Mouse (Mus musculus) layer of hippocampus, postnatal 14 days (tissue): ENCODE measurements around the gene Rasa2. TPM values are rescaled to one million over a fixed set of nuclear protein-coding genes. Genes with fewer than 3 reads are reported as not detected.
A peak's percentile ranks its signal among the peaks of the same experiment; 100 is the strongest.
"Not testable (repeated sequence)": the region's sequence is repeated elsewhere in the genome, so short reads cannot be mapped to it uniquely, and the experiment has no call there.

Experiments used
- DNase-seq, 2 experiments: peaks; one replicate each; pipeline ENCODE4 v3.0.0; 2021 to 2022; ENCODE audit warnings: low spot score in 2 of 2, mixed read lengths in 1 of 2
- long read RNA-seq, 2 experiments: library from polyadenylated mRNA; stranded (forward); transcript quantifications; one replicate each; pipeline ENCODE4 v2.0.0; 2021
- total RNA-seq, 2 experiments: library from RNA; stranded (reverse); gene quantifications; 2 replicates each; pipeline ENCODE4 v1.2.3; 2021

Rasa2 gene
- 10 to 100 TPM; 27.6 to 28.6 TPM for total RNA-seq
- long read RNA-seq, experiment 1, full-length matches to known transcripts: 5 of 8 reads
- long read RNA-seq, experiment 1, partial matches to known transcripts: 0 of 8 reads
- long read RNA-seq, experiment 1, other reads (novel, unspliced or antisense): 3 of 8 reads
- long read RNA-seq, experiment 2, full-length matches to known transcripts: 6 of 13 reads
- long read RNA-seq, experiment 2, partial matches to known transcripts: 1 of 13 reads
- long read RNA-seq, experiment 2, other reads (novel, unspliced or antisense): 6 of 13 reads

DNA sequence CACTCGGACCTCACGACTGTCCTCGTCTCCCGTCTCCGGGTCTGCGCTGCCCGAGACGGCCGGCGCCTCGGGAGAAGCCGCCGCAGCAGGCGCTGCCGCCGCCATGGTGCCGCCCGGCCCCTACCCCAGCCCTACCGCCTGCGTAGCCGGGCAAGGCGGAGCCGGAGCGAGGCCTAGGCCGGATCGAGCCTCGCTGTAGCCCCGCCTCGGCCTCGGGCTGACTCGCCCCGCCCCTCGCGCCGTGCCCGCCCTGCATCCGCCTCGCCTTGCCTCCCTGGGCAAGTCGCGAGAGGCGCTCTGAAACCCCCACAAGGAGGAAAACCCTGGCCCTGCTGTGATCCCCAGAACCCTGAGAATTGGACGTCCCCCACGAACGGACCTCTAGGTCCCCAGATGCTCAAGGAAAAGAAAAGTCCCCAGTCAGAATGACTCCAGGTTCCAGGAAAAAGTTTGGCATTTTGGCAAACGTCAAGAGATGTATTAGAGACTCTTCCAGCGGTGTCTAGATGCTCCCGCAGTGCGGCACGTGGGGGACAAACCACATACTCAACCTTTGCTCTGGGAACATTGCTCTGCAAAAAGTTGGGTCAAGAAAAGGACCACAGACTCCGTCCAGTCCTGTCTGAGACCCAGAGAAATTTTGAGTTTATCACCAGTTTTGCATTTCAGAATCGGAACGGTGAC lies at the start of gene Rasa2:
Rasa2 (minus strand) TSS at position 229 of the 684 bp plus-strand sequence.
- peak; percentile 82 to 88 for DNase-seq

DNA sequence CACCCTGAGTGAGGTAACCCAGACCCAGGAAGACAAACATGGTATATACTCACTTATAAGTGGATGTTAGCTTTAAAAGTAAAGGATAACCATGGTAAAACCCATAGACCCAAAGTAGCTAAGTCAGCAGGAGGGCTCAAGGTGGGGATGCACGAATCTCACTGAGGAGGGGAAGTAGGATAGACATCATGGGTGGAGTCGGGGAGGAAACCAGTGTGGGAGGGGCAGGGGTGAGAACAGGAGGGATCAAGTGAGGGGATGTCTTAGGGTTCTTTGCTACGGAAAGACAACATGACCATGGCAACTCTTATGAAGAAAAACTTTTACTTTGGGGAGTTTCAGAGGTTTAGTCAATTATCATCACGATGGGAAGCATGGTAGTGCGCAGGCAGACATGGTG lies 47.2 kb upstream of the Rasa2 start:
- no peak for DNase-seq

DNA sequence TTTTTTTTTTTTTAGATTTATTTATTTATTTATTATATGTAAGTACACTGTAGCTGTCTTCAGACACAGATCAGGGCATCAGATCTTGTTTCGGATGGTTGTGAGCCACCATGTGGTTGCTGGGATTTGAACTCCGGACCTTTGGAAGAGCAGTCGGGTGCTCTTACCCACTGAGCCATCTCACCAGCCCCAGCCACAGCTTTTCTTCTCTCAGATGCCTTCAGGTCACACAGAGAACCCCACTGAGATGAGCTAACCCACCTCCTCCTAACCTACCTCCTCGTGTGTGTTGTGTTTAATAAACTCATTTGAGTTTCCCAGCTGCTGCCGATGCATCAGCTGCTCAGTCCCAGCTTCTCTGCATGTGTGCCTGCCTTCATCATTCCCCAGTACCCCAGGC lies 46.3 kb upstream of the Rasa2 start:
- not testable (repeated sequence) for DNase-seq

DNA sequence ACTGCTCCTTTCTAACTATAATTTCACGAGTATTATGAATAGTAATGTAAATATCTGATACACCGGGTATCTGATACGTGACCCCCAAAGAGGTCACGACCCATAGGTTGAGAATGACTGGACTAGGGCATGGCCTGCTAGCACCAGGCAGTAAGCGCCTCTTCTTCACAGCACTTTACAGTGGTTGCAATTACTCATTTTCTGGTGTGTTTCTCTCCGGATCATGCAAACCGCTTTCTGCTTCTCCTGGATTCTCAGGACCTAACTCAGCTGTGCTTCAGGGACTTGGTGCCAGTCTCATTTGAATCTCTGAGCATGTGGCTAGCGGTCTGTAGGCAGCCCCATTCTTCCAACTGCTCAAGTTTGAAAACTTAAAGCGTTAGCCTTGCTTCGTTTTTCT lies 45.3 kb upstream of the Rasa2 start:
- DNase-seq: no peak

DNA sequence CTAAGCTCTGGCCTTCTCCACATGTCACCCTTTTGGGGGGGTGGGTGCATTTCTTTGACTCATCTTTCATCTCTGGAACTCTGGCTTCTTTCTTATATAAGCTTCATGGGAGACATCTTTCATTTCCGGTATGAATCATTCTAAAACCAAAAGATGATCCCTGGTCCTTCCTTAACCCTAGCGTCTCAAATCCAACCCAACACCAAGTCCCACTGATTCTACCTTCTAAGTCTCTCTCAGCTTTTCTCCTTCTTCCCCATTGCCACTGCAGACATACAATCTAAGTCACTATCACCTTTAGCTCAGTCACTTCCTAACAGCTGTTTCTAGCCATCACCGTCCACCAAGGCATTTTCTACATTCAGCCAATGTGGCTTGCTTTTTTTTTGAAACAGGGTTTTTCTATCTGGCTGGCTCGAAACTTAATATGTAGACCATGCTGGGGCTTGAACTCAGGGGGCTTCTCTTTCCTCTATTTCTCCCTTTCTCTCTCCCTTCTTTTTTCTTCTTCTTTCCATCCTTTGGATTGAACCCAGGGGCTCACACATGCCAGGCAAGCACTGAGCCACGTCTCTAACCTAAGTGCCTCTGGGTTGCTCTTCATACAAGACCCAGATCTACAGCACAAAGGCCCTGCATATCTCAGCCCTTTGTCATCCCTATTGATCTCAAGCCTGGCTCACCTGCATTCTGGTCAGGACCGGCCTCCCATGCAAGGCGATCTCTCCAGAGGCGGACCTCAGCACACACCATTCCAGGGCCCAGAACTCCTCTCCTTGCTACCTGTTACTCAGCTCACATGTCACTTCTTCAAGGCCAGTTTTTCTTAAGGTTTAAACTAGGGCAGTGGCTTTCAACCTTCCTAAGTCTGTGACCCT lies 44.6 kb upstream of the Rasa2 start:
- no peak for DNase-seq

DNA sequence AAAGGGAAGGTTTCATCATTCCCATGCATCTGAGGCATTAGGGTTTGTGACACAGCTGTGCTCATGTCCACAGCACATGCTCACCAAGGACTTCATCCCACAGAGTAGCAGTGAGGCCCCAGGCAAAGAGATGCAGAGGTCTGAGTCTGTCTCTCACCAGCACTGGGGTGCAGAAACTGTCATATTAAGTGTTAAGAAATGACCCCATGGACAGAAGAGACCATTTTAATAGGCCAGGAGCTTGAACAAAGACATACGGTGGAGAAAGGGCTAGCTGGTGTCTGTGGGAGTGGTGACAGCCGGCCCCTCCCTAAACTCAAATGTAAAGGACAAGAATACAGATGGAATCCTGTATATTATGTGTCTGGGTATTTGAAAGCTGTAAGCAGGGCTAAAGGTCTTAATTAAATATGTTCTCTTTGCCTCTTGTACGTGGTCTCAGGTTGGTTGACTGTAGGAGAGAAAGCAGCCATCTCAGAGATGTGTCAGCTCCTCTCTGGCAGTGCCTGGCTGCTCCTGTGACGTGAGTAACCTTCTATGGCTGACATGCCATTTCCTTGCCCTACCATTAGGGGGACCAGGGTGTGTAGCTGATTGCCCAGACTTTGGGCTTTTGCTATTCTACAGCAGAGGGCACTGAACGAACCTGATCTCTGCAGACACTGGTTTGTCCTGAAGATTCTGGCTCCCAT lies 43.8 kb upstream of the Rasa2 start:
- no peak for DNase-seq

DNA sequence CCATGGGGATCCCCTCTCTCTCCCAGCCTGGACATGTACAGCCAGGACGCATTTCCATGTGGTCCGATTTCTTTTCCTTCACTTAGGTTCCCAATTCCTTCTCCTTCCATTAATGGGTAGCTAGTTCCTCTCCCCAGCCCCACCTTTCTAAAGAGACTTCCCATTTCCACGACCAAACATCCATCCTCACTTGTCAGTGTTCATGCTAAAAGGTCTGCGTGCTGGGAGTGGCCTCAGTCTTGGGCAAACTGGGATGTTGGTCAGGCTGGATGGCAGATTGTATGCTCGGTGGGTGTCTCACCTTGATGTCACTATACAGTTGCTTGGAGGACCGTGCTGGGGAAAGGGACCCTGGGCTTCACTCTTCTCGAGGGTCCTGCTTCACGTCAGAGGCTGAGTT lies 42.9 kb upstream of the Rasa2 start:
- DNase-seq: no peak

DNA sequence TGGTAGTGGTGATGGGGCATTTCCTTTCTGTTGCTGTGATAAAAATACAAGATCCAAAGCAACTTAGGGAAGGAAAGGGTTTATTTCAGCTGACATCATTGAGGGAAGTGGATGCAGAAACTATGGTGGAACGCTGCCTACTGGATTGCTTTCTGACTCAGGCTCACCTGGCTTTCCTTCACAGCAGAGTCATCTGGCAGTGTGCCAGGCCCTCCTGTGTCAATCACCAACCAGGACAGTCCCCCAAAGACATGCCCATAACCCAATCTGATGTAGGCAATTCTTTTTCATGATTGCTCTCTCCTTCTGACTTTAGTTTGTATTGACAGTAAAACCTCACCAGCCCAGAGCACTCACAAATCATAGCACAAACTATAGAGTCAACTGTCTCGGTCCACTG lies 41.0 kb upstream of the Rasa2 start:
- no peak for DNase-seq

DNA sequence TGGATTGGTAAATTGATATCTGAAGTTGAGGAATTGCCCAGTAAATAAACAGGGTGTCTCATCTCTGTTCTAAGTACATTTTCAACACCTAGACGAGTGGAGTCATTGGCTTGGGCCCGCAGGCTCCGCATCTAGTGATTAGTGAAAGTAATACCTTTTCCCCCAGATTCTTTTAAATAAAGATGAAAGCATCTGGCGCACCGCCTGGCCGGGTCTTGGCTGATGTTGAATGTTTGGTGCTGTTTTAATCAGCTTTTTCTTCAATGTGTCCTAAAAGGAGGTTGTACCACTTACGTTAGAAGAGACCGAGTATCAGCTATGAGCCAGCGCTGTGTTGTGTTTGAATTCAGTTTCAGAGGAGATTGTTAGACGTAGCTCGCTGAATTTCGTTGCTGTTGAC lies 39.8 kb upstream of the Rasa2 start:
- peak in 1 of 2 experiments; percentile 61 for DNase-seq

DNA sequence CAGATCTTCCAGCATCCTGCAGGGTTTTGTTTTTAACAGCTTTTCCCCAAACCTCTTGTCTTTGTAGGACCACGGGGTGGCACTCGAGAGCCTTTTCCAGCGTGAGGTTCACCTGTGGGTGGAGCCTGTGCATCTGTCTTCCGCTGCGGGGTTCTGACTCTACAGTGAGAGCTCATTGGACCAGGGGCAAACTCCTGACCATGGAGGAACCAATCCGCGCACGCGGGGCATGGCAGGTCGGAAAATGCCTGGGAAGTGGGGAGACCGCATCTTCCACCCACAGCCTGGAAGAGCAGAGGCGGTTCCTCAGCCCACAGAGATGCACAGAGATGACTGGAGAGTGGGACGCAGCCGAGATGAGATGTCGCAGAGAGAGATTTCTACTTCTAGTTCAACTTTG lies 38.5 kb upstream of the Rasa2 start:
- peak; percentile 92 to 97 for DNase-seq

DNA sequence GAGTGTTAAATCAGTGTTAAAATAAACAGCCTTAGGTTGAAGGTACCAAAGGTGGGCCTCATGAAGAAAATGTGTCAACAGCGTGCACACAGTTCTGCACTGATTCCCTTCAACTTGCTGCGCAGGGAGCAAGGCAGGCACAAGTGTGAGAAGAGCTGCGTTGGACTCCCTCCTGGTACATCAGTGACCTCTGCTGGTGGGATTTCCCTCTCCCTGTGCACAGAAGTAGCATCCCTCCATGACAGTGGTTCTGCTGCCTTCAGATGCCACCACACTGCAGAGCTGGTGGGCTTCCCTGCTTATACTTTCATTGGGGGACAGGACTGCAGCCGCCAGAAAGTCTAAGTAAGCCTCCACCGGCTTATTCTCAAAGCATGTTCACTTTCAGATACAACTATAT lies 37.2 kb upstream of the Rasa2 start:
- DNase-seq: peak; percentile 74 to 78

DNA sequence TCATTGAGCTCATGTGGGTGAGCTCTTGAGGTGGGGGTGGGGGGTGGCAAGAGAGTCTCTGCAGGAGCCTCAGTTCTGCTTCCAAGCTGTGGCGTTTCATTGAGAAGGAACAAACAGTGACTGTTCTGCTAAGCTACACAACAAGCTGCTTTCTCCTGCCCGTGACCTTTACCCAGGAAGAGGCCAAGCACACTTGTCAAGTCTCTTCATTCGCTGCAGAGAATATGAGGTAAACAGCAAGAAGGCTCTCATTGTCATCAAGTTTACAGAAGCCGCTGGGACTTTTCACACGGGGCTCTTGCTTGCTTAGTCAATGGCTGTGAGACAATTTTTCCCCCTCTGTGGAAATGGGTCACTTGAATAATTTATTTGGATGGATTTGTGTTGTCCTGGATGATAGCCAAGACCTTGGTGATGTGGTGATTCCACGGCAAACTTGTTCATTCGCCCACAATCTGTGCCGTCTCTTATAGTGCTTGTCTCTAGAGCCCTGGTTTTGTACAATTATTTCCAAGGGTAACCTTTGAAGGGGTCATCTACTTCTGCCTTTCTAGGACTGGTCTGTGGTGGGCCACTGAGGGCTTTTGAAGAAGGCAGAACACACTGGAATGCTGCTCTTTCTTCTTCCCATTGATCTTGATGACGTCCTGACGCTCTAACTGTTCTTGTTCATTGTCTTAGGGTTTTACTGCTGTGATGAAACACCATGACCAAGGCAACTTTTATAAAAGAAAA lies 29.3 kb upstream of the Rasa2 start:
- DNase-seq: peak in 1 of 2 experiments; percentile 72

DNA sequence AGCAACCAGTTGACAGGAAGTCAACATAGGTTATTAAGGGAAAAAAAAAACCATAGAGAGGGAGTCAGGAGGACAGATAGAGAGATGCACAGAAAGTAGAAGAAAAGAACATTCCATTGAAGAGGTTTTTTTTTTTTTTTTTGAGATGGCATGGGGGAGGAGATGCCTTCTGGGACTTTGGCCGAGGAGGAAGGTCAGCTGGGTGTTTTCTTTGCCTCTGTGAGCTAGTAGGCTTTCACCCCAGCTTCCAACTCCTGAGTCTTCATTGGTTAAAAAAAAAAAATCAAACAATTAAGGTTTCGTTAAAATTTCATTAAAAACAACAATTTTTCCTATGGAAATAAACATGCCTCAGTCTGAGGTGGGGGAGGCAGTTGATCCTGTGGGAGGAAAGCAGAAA lies 28.4 kb upstream of the Rasa2 start:
- no peak for DNase-seq

DNA sequence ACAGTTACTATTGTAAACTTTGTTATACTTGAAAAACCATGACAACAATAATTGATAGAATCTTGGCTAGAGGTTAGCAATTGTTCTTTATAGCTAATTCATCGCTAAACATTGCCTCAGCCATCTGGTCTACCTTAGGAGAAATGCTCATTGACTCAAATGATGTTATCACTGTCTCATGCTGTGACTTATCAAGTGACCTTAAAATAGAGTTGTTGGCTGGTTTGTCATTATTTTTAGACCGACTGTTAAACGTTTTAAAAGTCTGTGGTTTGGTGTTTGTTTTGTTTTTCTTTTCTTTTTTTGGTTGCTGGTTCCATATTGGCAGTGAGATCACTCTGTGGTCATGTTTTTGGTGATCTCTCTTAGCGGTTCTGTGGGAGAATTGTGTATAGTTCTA lies 22.1 kb upstream of the Rasa2 start:
- DNase-seq: no peak

DNA sequence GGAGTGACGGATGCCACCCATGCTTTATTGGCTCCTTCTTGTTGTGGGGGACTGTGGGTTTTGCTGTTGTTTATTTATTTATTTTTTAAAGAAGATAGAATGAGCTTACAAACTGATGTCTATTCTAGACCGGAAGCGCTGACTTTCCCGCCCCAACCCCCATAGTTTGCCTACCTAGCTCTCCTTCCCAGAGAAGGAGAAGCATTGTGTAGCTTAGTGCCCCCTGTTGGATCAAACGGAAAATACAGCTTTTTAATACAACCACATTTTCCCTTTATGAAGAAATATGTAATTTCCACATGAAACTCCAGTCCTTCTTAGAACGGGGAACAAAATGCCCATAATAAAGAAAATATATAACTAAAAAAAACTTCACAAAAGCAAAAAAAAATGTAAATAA lies 21.3 kb upstream of the Rasa2 start:
- no peak for DNase-seq

DNA sequence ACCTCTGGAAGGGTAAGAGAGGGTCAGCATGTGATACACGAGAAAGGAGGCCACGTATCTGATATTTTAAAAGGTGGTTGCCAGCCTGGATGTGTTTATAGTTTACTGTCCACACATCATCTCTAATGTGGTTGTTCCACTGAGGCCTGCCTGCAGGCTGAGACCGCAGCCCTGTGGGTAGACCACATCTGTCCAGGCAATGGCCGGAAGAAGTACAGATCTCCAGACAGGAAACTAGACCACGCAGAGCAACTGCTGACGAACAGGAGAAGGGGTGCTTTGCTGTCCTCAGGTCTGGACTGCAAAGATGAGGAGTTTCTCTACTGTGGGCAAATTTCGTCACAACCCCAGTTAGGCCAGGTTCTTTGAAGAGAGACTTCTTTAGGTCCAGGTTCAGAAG lies 19.4 kb upstream of the Rasa2 start:
- DNase-seq: no peak

DNA sequence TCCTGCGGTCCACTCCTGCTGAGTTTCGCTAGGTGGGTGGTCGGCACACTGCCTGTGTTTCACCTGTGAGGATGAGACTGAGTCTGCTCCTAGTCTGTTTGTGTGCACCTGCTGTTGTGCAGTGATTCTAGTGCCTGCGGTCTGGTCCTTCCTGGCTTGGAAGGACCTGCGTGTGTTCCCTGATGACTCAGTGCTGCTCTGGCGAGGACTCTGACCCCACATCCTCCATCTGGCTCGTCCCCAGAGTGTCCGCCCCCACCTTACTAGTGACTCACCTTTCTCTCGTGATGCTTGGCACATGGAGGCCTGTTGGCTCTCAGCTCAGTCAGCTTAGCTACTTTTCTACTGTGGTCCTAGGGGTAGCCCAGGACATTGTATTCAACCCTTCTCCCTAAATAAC lies 18.5 kb upstream of the Rasa2 start:
- no peak for DNase-seq

DNA sequence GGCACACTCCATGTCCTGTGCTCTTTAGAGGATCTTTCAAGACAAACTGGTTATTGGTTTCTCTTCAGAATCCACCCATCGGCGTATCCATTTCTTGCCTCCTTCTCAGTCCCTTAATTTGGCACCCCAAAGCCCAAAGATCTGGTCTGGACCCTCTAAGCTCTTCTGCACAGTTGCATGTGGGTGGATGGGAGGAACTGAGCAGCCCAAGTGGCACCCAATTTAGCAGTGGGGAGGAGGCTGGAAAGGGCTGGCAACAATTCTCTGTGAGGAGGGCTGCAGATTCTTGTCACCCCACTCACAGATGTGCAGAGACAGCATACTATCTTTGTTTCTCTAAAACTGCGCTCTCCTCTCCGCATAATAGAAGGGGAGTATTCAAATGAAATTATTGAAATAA lies 17.9 kb upstream of the Rasa2 start:
- DNase-seq: no peak

DNA sequence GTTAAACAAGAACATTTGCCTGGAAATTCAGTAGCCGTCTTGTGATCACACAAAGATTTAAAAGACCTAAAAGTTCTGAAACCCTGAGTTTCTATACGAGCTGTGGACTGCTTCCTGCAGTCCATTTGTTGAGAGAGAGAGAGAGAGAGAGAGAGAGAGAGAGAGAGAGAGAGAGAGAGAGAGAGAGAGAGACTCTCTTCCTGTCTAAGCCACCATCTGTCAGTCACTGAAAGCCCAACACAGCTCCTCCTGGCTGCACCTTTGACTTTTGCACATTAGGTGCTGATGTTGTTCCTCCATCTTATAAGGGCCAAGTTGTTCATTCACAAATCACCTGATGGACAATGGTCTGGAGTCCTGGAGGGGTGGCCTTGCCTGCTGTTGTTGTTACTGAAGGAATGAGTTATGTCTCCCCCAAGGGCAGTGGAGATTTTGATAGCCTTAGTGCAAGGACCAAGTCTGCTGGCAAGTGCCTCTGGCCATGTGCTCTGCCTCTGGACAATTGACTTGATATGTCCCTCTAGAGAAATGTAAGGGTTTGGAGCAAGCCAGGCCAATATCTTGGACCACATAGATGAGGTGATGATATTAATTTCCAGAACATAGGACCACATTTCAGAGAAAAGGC lies 15.4 kb upstream of the Rasa2 start:
- DNase-seq: no peak

DNA sequence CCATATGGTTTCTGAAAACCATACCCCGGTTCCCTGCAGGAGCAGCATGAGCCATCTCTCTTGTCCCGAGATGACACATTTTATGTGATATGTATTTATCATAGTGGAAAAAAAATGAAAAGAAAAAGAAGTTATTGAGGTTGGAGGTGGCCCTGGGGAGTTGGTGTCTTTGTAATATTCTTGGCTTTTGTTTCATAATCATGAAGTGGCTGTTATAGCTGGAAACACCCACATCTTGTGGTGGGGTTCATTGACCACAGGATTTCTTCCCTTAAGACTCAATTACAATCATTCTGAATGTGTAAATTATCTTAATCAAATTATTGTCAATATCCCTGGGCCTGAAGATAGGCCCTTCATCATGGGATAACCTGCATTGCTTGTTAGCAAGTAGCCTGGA lies 13.4 kb upstream of the Rasa2 start:
- DNase-seq: no peak
